Mouse (Mus musculus): ENCODE measurements at regions not wholly inside any gene's neighbourhood (a gene's known extent, or its start where the extent isn't known, plus 50 kb on each side); places are given as distances from the start of the nearest gene placed in this dataset.
A peak's percentile ranks its signal among the peaks of the same experiment; 100 is the strongest.
"Not testable (repeated sequence)": the region's sequence is repeated elsewhere in the genome, so short reads cannot be mapped to it uniquely, and the experiment has no call there.

- DNase-seq (ENCODE audit: low read depth) = no peak
Observed at GRCm38 (mm10) chr12:54519370-54519769, 137.0 kb downstream of the Sptssa start.

GRCm38 (mm10) chr12:54517265-54517664 is 139.1 kb downstream of the Sptssa start:
- no peak for DNase-seq (ENCODE audit: low read depth)

- no peak for DNase-seq (ENCODE audit: low read depth)
Observed at GRCm38 (mm10) chr12:54516463-54516862, 139.9 kb downstream of the Sptssa start.

- not testable (repeated sequence) for DNase-seq (ENCODE audit: low read depth)
Observed at GRCm38 (mm10) chr12:54516039-54516438, 140.3 kb downstream of the Sptssa start.

- no peak for DNase-seq (ENCODE audit: low read depth)
Observed at GRCm38 (mm10) chr12:54509903-54510302, 146.5 kb downstream of the Sptssa start.

- no peak for DNase-seq (ENCODE audit: low read depth)
Observed at GRCm38 (mm10) chr12:54502775-54503174, 153.6 kb downstream of the Sptssa start.

GRCm38 (mm10) chr12:54499963-54500362 is 156.4 kb downstream of the Sptssa start:
- no peak for DNase-seq (ENCODE audit: low read depth)

- no peak for DNase-seq (ENCODE audit: low read depth)
Observed at GRCm38 (mm10) chr12:54495701-54496374, 160.5 kb downstream of the Sptssa start.

- no peak for DNase-seq (ENCODE audit: low read depth)
Observed at GRCm38 (mm10) chr12:54494756-54495375, 161.5 kb downstream of the Sptssa start.

- no peak for DNase-seq (ENCODE audit: low read depth)
Observed at GRCm38 (mm10) chr12:54492737-54493136, 163.6 kb downstream of the Sptssa start.

GRCm38 (mm10) chr12:54490460-54490859 is 165.9 kb downstream of the Sptssa start:
- no peak for DNase-seq (ENCODE audit: low read depth)

GRCm38 (mm10) chr12:54489675-54490074 is 166.7 kb downstream of the Sptssa start:
- peak; percentile 45 for DNase-seq (ENCODE audit: low read depth)

GRCm38 (mm10) chr12:54487689-54488088 is 168.7 kb downstream of the Sptssa start:
- DNase-seq (ENCODE audit: low read depth) = no peak

GRCm38 (mm10) chr12:54482020-54482419 is 174.4 kb downstream of the Sptssa start:
- no peak for DNase-seq (ENCODE audit: low read depth)

- DNase-seq (ENCODE audit: low read depth) = no peak
Observed at GRCm38 (mm10) chr12:54479841-54480240, 176.5 kb downstream of the Sptssa start.

- DNase-seq (ENCODE audit: low read depth) = no peak
Observed at GRCm38 (mm10) chr12:54472881-54473280, 183.5 kb downstream of the Sptssa start.

- DNase-seq (ENCODE audit: low read depth) = no peak
Observed at GRCm38 (mm10) chr12:54472407-54472806, 184.0 kb downstream of the Sptssa start.

GRCm38 (mm10) chr12:54467635-54468034 is 188.7 kb downstream of the Sptssa start:
- DNase-seq (ENCODE audit: low read depth) = no peak

GRCm38 (mm10) chr12:54463806-54464205 is 192.6 kb downstream of the Sptssa start:
- DNase-seq (ENCODE audit: low read depth) = no peak

GRCm38 (mm10) chr12:54461411-54461810 is 195.0 kb downstream of the Sptssa start:
- no peak for DNase-seq (ENCODE audit: low read depth)

GRCm38 (mm10) chr12:54460135-54460523 is 196.2 kb downstream of the Sptssa start:
- no peak for DNase-seq (ENCODE audit: low read depth)

- DNase-seq (ENCODE audit: low read depth) = no peak
Observed at GRCm38 (mm10) chr12:54459462-54460134, 196.8 kb downstream of the Sptssa start.

- DNase-seq (ENCODE audit: low read depth) = no peak
Observed at GRCm38 (mm10) chr12:54456731-54457130, 199.6 kb downstream of the Sptssa start.
